Mouse (Mus musculus) right cerebral cortex, postnatal 25 days (tissue): ENCODE data around the gene Tspan2.

ENCODE experiments used
- DNase-seq: peaks from one replicate; pipeline ENCODE4 v3.0.0; 2022

Gene Tspan2

GRCm38 (mm10) chr3:102734313-102735030, at the start of gene Tspan2:
Gene Tspan2 (plus strand): TSS chr3:102734529.
- DNase-seq: peak; percentile 45

DNA sequence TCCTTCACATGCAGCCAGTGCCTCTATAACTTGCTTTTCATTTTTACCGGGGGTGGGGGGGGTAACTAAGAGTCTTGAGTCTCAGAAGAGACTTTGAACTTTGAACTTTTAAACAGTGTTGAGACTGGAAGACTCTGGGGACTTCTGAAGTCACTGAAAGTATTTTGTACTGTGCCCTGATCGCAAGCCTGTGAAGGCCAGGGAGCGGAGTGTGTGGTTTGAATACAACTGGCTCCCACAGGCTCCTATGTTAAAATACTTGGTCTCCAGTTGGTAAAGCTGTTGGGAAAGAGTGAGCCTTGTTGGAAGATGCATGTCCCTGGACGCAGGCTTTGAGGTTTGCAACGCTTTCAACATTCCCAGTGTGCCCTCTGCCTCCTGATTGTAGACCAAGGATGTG, 47.5 kb upstream of the Tspan2 start:
- no peak for DNase-seq

DNA sequence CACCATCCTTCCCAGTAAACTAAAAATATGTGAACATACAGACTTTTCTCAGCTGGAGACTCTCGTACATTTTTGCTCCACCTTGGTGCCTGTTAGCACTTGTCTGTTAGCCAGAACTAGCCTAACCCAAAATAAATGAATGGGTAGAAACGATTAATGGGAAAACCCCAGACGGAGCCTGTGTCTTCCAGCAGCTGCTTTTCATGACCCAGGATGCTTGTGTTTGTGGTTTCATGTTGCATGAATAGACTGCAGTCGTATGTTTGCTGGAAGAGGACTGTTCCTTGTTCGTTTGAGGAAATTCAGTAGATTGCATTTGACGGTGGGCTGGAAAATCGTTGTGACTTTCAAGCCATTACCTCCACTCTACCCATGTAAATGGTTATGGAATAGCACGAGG, 46.5 kb upstream of the Tspan2 start:
- DNase-seq: no peak

DNA sequence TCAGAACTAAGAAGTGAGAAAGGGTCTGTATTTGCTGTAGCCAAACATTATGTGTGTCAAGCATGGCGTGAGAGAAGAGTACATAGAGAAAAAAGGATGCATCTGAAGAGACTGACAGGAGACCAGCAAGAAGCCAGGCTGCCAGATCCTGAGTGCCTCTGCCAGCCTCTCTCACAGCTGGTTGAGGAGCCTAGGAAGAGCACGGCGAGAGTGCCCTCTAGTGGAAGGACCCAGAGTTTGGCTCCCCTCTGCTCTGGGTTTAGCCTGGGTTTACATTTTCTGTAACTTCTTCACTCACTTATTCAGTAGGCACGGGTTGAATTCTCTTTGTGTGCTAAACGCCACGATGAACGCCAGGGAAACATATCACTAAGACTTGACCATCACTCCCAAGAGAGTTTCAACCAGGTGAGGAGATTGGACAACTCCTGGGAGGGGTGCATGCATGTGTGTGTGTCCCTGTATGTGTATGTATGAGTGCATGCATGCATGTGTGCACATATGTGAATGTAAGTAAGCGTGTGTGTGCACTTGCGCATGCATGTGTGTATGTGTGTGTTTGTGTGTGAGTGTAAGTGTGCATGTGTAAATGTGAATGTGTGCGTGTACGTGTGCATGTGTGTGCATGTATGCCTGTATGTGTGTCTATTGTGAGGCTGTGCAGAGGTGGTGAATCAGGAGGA, 42.4 kb upstream of the Tspan2 start:
- DNase-seq: peak; percentile 66

- DNase-seq: no peak
Measured at GRCm38 (mm10) chr3:102692758-102693325, 41.5 kb upstream of the Tspan2 start.

- DNase-seq: no peak
Measured at GRCm38 (mm10) chr3:102698127-102698526, 36.2 kb upstream of the Tspan2 start.

DNA sequence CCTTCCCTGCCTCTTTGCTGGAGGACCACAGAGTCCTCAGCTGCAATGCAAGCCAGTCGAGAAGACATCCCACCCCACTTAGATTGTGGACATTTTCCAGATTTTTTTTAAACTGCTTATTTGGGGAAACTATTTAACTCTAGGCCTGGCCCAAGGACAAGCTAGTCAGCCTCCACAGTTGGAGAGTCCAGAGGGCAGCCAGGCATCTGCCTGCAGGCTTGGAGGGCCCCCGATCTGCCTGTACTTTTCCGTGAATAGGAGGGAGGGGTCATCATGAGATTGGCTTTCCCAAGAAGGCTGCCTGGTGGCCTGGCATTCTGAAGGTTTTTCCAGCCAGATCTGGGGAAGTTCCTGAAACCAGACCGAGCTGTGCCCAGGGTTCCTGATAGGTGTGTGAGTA, 33.0 kb upstream of the Tspan2 start:
- no peak for DNase-seq

DNA sequence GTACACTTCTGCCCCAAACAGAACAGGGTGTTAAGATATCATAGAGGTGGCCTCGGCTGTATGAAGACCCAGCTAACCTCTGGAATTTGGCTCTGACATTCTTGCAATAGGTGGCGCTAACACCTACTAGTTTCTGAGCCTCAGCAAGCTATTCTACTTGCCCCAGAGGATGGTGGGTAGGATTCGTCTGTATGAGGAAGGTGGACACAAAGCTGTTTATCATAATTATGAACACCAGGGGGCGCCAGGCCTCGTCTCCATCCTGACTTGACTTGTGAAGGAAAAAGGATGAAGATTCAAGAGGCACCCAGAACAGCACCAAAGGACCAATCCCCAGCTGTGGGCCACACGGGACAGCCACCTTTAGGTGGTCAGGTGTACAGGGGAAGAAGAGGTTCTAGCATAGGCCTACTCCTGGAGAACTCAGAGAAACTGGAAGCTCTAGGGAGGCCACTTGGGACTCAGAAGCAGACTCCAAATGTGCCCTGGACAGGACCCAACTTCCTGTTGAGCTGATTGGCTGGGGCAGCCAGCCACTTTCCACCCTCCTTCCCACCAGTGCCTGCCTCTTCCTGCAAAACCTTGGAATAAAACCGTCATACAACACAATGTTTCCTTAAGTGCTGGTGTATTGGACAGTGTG, 32.3 kb upstream of the Tspan2 start:
- no peak for DNase-seq

DNA sequence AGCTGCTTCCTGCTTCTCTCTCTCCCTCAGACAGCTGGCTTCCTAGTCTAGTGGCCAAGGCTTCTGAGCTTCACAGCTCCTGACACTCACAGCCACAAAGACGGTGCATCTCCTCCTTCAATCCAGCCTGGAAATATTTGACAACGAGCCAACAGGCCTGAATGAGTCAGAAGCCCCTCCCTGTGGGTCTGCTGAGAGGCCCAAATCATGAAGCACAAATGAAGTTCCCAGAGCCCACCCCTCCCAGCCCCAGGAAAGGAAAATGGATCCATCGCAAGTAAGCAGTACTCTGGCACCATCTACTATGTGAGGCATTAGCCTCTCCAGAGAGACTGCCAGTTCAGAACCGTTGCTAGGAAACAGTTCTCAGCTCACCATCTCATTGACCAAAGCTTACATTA, 30.3 kb upstream of the Tspan2 start:
- DNase-seq: no peak

GRCm38 (mm10) chr3:102708599-102708998, 25.7 kb upstream of the Tspan2 start:
- DNase-seq: no peak

GRCm38 (mm10) chr3:102715066-102715584, 19.2 kb upstream of the Tspan2 start:
- peak; percentile 57 for DNase-seq

- no peak for DNase-seq
Measured at GRCm38 (mm10) chr3:102715839-102716238, 18.5 kb upstream of the Tspan2 start.

- DNase-seq: no peak
Measured at GRCm38 (mm10) chr3:102717586-102718285, 16.6 kb upstream of the Tspan2 start.

DNA sequence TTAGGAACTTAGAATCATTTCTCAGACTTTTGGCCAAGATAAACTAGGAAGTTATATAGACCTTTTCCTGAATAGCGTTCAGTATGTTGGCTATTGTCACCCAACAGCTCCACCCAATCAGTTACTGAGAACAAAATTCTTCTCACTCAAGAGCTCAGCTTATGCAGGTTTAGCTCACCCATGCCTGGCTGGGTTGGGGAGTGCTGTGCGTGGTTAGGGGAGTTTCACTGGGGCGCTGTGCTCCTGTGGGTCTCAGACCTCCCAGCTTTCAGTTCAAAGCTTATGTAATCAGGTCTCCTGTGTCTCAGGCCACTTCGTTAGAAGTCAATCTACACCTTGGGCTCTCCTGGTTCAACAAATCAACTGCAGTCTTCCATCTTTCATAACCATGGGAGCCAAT, 11.2 kb upstream of the Tspan2 start:
- no peak for DNase-seq

- no peak for DNase-seq
Measured at GRCm38 (mm10) chr3:102723841-102724570, 10.3 kb upstream of the Tspan2 start.

GRCm38 (mm10) chr3:102724798-102725459, 9.4 kb upstream of the Tspan2 start:
- no peak for DNase-seq

GRCm38 (mm10) chr3:102729416-102729815, 4.9 kb upstream of the Tspan2 start:
- DNase-seq: no peak

DNA sequence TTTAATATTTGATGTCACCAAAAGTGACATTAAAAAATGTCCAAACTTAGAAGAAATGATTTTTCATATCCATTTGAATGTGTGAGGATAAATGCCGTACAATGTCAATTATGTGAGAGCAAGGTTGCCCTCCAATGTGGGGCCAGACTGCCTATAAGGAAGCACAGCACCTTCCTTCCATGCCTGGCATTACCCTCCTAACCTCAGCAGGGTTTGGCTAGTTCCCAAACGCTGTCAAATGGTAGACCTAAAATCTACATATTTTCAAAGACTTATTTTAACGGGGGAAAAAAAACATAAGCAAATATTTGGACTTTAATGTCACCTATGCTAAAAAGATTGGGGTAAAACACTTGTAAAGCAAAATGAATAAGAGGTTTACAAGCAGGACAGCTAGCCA, 3.2 kb upstream of the Tspan2 start:
- no peak for DNase-seq

DNA sequence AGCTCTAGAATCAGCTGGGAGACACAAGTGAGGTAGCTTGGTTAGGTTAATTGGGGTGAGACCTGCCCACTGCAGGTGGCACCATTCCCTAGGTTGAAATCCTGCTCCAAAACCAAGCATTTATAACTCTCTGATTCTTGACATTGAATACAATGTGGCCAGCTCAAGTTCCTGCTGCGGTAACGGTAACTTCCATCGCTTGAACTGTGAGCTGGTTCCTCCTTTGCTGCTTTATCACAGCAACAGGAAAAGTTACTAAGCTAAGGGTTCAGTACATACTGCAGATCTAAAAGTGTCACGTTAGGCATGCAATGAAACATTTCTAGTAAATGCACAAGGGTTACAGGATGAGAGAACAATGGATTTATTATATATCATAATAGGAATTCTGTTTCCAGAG, 1.7 kb upstream of the Tspan2 start:
- no peak for DNase-seq

- no peak for DNase-seq
Measured at GRCm38 (mm10) chr3:102733050-102733449, 1.3 kb upstream of the Tspan2 start.

GRCm38 (mm10) chr3:102733936-102734312, 405 bp upstream of the Tspan2 start:
- no peak for DNase-seq
